Mouse (Mus musculus) liver (tissue): ENCODE measurements around the gene Vwf.

Source experiments
- DNase-seq: peaks from one replicate; pipeline ENCODE4 v3.0.0-alpha.2; 2020; ENCODE audit warnings: mixed read lengths

Gene Vwf

DNA sequence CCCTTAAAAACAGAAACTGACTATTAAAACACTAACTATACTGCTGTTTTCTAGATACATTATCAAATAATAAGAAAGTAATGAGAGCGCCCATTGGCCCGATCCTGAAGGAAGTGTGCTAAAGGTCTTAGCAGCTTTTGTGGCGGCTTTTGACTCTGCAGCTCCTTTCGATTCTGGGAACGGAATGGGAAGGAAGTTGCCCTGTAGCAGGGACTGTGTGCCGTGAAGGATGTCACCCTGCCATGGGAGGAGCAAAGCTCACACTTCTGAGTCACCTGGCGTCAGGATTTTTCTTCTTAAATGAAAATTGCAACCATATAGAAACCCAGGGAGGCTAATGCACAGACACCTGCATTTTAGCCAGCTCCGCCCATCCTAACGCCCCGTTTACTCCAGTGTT, 1.8 kb downstream of the Vwf start:
- no peak for DNase-seq

DNA sequence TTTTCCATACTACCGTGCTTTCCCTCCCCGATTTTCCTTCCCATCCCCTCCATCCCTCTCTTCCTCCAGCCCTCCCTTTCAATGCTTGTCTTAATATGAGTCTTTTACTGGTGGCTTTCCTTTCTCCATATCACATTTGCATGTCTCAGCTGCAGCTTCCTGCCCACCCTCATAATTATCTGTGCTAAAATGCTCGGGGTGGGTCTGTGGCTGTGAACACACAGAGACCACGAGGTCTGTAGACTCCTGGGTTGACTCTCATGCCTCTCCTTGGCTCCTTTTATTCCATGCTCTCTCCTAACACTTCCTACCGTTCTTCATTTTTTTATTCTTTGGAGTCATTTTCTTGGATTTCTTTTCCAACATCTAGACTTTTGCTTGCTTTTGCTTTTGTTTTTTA, 3.6 kb downstream of the Vwf start:
- no peak for DNase-seq

DNA sequence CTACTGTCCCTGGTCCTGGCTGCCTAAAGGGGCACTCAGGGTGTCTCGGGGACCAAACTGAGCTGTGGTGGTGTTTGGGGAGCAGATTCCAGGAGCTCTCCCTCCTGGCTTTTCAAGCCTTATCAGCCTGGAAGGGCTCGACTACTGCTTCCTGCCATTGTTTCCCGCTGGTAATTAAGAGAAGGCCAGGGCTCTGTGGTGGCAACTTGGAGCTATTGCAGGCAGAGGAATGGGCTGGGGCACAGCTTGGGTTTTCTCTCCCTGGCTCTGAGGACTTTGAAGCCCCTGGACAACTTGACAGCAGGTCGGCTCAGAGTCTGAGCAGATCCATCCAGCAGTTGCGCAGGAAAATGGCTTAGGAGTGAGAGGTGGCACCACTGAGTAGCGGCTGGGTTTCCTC, 6.2 kb downstream of the Vwf start:
- DNase-seq: no peak

DNA sequence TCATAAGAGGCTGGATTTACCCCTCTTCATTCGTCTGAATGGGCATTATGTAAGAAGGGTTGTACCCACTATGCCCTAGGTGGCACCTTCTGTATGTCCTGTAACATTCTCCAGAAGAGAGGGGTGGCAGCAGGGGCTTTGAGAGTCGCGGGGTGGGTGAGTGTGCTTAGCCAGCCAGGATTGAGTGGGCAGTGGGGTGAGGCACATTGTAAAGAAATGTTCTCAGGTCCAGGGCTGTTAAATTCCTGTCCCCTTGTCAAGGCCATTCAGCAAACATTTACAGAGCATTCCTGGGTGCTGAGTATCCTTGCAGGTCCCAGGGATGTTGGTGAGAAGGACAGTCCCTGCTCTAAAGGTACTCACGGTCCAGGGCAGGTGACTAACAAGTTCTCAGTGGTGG, 7.0 kb downstream of the Vwf start:
- no peak for DNase-seq

DNA sequence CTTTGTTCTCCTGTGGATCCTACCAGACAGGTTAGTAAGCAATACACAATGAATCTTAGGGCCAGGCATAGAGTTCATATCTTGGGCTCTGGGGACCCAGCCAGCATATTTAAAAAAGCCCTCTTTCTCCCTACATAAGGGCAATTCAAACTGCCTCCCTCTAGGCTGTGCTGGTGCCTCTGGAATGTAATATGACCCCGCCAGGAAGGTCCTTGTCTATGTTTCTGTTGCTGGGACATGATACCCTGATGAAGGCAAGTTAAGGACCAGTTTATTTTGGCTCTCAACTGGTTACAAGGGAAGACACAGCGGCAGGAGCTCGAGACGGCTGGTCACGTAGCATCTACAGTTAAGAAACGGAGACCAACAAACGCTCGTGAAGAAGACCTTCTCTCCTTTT, 12.3 kb downstream of the Vwf start:
- no peak for DNase-seq

DNA sequence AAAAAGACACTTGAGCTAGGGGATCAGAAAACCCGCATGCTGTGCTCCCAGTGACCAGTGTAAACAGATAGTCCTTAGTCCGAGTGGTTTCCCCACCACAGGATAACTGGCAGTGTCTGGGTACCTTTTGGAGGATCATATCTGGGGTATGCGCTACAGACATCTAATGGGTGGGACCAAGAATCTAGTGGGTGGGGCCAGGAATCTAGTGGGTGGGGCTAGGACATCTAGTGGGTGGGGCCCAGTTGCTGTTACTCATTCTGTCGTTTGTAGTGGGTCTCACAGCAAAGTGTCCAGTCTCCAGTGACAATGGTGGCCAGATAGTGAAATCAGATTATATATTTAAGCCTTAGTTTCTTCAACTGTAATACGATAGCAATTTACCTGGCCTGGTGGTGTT, 14.5 kb downstream of the Vwf start:
- peak; percentile 86 for DNase-seq

DNA sequence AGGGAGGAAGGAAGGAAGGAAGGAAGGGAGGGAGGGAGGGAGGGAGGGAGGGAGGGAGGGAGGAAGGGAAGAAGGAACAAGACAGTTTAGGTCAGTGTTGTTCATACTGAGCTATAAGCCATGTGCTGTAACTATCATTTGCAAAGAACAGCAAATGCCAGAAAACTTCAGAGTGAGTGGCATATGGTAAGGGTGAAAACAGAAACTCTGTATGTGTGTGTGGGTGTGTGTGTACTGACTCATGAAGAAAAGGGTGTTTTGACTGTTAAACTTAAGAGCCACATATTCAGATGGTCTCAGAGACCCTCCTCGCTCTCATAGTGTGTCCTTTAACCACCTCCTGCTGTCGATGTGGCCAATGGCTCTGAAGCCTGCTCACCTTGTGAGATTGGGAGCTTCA, 14.9 kb downstream of the Vwf start:
- no peak for DNase-seq

DNA sequence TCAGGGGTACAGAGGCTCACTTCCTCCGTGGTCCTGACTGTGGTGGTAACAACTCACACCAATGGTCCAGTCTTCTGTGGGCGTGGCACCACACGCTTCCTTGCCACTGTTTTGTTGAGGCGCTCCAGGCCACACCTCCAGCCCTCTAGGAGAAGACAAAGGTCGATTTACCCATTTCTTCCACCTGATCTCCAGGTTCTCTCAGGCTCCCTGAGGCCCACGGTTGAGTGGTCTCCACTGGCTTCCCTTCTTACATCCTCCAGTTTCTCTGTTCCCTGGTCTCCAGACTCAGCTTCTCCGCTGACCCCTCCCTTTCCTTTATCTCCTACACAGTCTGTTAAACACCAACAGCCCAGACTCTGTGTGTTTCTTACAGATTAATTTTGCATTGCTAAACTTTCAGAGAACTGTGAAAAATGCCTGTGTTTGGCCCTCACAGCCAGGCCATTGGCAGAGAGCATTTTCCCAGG, 18.3 kb downstream of the Vwf start:
- peak; percentile 71 for DNase-seq

DNA sequence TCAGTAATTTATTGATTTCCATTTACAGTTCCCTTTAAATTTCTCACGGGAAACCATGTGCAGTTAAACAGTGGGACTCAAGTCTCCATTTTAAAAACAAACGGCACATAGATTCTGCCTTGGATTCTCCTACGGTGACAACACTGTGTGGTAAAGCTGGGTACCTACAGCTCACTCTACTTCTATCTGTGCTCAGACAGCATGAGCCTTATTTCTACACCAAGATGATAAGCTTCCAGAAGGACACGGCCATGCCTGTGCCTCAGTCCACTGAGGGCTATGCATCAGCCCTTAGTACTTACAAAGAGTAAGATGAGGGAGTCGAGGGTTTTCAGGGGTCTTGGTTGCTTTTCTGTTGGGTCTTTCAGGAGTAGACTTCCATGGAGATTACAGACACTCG, 18.8 kb downstream of the Vwf start:
- DNase-seq: peak; percentile 62

DNA sequence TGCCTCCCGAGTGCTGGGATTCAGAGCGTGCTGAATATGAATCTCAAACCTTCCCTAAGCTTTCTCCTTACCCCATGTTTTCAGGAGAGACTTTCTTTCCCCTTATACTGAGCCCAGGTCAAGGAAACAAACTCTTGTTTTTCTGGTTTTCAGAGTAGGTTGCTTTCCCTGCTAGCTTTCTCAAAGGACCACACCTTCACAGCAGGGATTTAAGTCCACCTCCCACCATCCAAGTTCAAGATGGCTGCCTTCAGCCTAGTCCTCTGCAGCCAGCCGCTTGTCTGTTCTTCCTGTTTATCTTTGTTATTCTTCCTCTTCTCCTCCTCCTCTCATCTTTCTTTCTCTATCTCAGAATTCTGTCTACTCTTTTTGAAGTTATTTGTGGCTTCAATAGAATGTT, 20.1 kb downstream of the Vwf start:
- DNase-seq: no peak

DNA sequence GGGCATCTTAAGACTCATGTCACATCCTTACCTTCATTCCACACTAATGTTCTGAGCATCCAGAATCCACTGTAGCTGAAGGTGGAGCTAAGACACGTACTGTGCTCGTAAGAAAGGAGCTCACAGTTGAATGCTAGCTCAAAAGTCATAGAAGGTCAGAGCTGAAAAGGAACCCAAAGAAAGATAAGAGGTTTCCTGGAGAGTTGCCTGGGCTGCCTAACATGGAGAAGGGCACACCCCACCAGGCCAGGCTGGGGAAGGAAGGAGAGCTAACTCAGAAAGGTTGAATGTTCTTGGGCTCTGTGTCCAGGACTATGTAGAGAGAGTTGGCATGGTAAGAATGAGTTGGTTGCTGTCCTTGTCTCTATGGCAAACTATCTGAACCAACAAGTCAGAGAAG, 21.8 kb downstream of the Vwf start:
- DNase-seq: peak; percentile 57

DNA sequence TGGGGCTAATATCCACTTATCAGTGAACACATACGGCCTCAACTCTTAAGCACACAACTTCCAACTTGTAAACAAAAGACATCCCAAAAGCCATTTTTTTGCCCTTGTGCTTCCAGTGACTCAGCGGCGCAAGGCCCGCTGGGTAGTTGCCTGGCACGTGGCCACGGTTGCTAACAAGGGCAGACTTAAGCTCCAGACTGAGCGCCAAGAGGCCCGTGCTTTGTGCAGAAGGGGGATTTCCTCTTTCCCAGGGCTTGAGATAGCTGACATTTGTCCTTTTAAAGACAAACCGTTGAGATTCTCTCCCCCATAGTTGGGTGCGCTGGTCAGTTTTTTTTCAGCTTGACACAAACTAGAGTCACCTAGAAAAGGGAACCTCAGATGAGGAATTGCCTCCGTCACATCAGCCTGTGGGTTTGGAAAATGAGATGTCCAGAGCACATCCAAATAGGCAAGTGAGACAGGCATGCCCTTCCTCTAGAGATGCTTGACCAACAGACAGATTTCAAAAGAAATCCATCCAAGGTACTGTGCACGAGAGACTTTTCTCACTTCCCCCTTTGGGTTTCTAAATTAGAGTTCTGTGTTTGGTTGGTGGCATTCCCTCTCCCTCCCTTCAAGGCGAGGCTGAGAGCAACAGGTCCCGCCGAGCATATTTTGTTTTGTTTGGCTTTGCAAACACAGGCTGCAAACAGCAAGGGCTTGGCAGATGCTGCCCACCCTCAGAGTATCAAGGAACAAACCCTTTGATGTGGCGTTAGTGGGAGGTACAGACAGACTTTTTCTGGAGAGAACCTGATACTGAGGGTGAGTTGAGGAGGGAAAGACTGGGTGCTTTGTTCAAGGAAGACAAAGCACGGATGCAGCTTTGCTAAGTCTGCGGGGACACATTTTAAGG, 26.0 kb downstream of the Vwf start:
- DNase-seq: peak; percentile 73

DNA sequence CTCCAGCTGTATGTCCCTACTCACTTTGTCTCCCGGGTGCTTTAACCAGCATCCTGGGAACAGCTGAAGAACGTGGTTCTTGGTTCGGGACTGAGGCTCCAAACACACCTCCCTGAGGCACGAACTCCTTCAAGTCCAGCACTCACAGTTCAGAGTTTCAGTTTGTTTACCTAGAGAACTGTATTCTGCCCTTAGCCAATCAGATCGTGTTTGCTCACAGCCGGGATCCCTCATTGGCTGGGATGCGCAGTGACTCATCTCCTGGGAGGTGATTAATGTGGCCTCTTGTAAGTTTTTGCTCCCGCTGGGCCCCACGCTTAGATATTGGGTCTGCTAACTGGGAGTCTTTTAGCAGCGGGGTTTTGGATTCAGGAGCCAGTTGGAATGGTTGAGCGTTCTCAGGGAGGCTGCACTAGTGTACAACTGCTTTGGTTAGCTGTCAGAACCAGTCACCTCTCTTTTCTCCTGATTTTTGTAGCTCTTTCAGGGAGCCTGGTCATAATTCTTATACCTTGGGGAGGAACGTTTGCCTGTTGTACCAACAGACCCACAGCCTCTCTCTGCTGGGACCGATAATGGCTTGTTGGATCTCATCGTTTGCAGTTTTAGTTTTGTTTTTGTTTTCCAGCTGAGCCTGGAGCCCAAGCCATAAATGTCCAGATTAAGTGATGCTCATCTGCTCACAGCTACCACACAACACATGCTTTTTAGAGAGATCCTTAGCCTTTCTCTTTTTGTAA, 26.8 kb downstream of the Vwf start:
- peak; percentile 93 for DNase-seq

DNA sequence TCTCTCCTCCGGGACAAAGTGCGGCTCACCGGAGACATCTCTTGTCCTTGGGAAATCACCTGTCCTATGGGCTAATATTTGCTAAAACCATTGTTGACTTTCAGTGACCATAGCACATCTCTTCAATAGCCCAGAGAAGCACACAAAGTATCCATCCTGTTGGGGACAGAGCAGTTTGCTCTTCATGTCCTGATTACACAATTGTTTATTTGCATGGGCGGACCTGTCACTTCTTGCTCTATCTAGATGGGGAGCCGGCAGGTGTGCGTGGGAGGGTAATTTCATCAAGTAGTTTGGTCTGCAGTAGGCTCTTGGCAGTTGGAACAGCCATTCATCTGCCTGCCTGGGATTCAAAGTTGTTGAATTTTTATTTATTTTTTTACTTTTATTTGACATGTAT, 28.5 kb downstream of the Vwf start:
- no peak for DNase-seq

DNA sequence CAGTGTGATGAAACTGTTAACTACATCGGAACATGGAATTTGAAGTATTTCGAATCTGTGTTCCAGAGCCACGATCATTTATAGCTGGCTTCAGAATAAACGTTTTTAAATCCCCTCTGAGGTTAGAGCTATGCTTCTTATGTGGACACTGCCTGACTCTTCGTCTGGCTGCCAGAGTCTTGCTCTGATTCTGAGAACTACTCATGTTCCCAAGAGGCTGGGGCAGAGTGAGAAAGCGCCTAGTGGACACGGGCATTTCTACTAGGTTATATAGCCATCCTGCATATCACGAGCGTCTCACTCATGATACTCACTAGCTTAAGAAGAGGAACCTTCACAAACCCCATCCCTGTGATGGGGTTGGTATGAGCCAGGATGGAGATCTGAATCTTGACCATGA, 30.7 kb downstream of the Vwf start:
- DNase-seq: no peak

DNA sequence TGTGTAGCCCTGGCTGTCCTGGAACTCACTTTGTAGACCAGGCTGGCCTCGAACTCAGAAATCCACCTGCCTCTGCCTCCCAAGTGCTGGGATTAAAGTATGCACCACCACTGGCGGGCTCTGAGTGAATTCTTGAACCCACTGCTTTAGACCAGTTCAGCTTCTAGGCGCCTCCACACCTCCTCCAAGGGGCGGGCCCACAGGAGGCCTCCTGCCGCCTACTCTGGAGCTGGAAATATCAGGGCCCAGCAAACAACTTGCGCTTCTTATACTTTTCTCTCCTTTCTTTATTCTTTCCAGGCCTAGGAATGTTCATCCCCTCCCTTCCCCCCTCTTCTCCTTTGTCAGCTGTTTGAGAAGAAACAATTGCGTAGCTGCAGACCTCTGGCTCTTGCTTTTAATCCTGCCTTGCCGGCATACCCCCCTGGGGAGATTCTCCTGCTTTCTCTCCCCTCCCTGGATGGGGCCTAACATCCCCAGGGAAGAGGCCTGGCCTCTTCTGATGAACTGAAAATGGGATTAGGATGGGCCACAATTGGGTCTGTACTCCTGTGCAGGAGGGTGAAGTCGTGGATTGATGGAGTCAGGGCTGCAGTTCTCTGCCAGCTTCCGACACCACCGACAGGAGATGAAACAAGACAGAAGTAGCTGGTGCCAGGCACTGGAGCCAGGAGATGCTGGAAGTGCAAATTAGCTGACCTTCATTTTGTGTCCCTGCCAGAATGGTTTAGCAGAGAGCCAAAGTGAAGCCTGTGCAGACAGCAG, 31.5 kb downstream of the Vwf start:
- no peak for DNase-seq

DNA sequence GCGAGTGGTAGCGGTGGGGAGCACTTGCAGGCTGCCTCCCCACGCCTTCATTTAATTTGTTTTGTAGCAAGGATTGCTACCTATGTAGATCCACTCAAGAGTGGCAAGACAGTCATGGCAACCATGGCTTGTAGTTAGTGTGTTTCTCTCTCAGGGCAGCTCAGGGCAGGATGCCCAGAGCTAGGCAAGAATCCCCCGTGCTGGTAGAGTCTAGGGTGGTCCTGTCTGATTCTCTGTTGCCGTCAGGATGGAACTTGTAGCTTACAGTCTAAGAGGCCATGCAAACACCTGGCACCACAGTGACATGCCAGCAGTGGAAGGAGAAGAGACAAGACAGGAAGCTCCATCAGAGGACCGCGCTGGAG, 32.1 kb downstream of the Vwf start:
- DNase-seq: no peak

DNA sequence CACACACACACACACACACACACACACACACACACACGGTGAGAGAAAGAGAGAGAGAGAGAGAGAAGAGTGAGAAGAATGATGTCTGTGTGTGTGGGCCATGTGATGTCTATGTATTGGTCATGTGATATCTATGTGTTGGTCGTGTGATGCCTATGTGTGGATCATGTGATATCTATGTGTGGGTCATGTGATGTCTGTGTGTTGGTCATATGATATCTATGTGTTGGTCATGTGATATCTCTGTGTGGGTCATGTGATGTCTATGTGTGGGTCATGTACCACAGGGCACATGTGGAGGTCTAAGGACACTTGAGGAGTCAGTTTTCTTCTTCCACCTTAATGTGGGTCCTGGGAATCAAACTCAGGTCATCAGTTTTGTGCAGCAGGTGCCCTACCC, 33.3 kb downstream of the Vwf start:
- DNase-seq: no peak

DNA sequence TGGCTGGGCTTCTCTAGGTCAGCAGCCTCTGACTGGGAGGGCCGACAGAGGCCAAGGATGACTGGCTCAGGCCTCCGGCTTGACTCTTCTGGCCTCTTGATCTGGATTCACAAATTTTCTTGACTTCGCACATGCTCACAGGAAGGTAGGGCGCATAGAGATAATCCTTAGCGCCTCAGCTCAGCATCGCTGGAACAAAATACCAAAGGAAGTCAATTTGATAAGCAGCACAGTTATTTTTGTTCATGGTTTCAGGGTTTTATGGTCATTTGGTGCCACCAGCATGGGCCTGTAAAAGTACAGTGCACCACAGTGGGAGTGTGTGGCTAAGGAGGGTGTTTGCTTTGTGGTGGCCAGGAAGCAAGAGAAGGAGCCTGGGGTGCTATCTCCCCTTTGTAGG, 37.1 kb downstream of the Vwf start:
- no peak for DNase-seq

DNA sequence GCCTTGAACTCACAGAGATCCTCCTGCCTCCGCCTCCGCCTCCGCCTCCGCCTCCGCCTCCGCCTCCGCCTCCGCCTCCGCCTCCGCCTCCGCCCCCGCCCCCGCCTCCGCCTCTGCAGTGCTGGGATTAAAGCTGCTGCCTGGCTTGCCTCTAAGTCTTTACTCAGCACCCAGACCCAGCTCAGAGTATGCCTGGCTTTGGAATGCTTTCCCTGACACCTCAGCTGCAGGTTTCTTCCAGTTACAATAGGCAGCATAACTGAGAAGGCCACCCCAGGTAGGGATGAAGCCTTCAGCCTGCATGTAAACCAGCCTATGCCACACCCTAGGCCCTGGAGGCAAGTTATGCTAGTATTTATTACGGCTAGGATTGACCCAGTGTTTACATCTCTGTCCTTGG, 37.7 kb downstream of the Vwf start:
- DNase-seq: peak; percentile 43

DNA sequence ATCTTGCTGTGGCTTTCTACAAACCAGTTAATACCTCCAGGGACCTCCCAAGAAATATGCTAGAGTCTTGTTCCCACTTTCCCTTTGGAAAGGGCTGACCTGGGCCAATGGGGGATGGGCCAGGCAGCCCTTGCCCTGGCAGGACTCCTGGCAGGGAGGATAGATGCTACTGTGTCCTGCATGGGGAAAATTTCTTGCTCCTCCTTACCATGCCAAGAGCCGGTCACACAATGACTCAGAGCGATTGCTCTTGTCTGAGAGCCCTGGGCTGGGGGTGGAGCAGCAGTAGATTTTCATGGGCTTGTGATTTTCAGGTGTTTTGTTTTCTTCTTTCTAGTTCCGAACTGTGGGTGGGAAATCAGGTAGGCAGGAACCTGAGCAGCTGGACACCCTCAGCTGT, 39.0 kb downstream of the Vwf start:
- no peak for DNase-seq

DNA sequence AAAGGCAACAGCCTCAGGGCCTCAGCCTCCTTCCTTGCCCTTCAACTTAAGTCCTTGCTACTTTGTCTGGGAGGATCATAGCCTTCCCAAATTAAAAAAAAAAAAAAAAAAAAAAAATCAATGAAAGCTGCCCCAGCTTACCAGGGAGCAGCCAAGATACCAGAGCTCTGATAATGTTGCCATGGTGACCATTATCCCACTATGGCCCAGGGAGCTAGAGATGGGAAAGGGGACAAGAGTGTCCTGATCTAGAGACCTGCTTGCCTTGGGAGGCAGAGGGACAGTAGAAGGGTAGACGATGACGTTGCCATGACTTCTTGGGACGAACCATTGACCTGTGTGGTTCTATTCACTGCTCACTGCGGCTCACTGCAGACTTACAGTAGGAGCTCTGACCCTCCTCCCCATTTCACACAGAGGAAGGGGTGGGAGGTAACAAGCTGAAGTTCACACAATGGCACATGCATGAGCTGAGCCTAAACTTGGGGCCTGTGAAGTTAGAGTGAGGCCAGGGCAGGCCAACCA, 39.5 kb downstream of the Vwf start:
- no peak for DNase-seq

DNA sequence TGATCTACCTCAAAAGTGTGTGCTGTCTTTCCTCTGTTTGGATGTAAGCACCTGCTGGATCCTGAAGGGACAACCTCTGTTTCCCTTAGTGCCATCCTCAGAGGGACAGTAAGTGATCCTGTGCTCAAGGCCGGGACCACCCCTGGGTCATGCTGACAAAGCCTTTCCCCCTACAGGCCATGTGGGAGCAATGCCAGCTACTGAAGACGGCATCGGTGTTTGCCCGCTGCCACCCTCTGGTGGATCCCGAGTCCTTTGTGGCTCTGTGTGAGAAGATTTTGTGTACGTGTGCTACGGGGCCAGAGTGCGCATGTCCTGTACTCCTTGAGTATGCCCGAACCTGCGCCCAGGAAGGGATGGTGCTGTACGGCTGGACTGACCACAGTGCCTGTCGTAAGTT, 41.7 kb downstream of the Vwf start:
- no peak for DNase-seq
